Mouse (Mus musculus) hindbrain, embryonic 11.5 days (tissue): Measurements from ENCODE around the gene Robo4. TPM values are rescaled to one million over a fixed set of nuclear protein-coding genes. Genes with fewer than 3 reads are reported as not detected.

Experiments used
- ATAC-seq: fragments of 200-750 bp; cut with Nextera tagmentation; 2 replicates; pipeline ENCODE4 v1.8.0; 2017; ENCODE audit warnings: mild to moderate bottlenecking, moderate TSS enrichment, moderate library complexity; ENCODE audit not compliant: low FRiP score
- DNase-seq: peaks from one replicate; pipeline ENCODE4 v3.0.0-alpha.2; 2015; ENCODE audit warnings: low spot score
- H3K27ac ChIP-seq: fragments of 300-500 bp; sonication (generic); 2 replicates; pipeline ENCODE4 v1.5.1; 2014; ENCODE audit warnings: mild to moderate bottlenecking, low read depth, low read length
- H3K27me3 ChIP-seq: fragments of 300-500 bp; sonication (generic); 2 replicates; pipeline ENCODE4 v1.6.1; 2014; ENCODE audit warnings: mild to moderate bottlenecking, low read length, moderate library complexity, mixed read lengths; ENCODE audit not compliant: control insufficient read depth, insufficient read depth
- H3K36me3 ChIP-seq: fragments of 300-500 bp; sonication (generic); 2 replicates; pipeline ENCODE4 v1.6.1; 2014; ENCODE audit warnings: mild to moderate bottlenecking, low read length, moderate library complexity, mixed read lengths; ENCODE audit not compliant: control insufficient read depth, insufficient read depth
- H3K4me1 ChIP-seq: fragments of 300-500 bp; sonication (generic); replicated peaks from 2 replicates; pipeline ENCODE4 v1.6.1; 2014; ENCODE audit warnings: low read length, mixed read lengths; ENCODE audit not compliant: control insufficient read depth, insufficient read depth
- H3K4me2 ChIP-seq: fragments of 300-500 bp; sonication (generic); replicated peaks from 2 replicates; pipeline ENCODE4 v1.6.1; 2014; ENCODE audit warnings: mild to moderate bottlenecking, low read depth, low read length
- H3K4me3 ChIP-seq: fragments of 300-500 bp; sonication (generic); 2 replicates; pipeline ENCODE4 v1.5.1; 2014; ENCODE audit warnings: low read depth, low read length
- H3K9ac ChIP-seq: fragments of 300-500 bp; sonication (generic); 2 replicates; pipeline ENCODE4 v1.6.1; 2014; ENCODE audit warnings: low read depth, low read length
- H3K9me3 ChIP-seq: fragments of 300-500 bp; sonication (generic); 2 replicates; pipeline ENCODE4 v1.6.1; 2016; ENCODE audit warnings: low read length; ENCODE audit not compliant: control insufficient read depth
- WGBS: fragments of 180-500 bp; shearing (Covaris S2); extraction: QIAGEN DNeasy Blood & Tissue Kit; methylation state at CpG from one replicate; pipeline ENCODE4 v1.1.7; 2014; 5-methylcytosine and 5-hydroxymethylcytosine counted together
- polyA plus RNA-seq: library from polyadenylated mRNA; unstranded; fragments of >200 nt; fragmentation: Nextera tagmentation; extraction: Ambion mirVana; gene quantifications from 2 replicates; pipeline ENCODE4 v1.2.1, GENCODE M21; 2014

Gene Robo4
- polyA plus RNA-seq, 1 experiment from 2014 or later: 5.5 TPM

GRCm38 (mm10) chr9:37409698-37410445 lies 8.2 kb downstream of the Robo4 start:
- ATAC-seq (no peak), DNase-seq (no peak)
- no peak overlapping the region for H3K4me3 ChIP-seq

GRCm38 (mm10) chr9:37412989-37413388 lies 11.3 kb downstream of the Robo4 start:
- WGBS: 60% methylated on average over 3 of the region's 3 CpGs
- ATAC-seq: no peak
- H3K4me1 ChIP-seq: no peaks in the 10 kb centered on the region

More at GRCm38 (mm10) chr9:37409698-37410445, 8.2 kb downstream of the Robo4 start:
- WGBS: 84% methylated on average over 8 of the region's 8 CpGs
- no peaks in the 10 kb centered on the region for H3K9me3 ChIP-seq
- no peak overlapping the region for H3K9ac ChIP-seq
- peaks cover 3% of the 10 kb centered on the region; the same call in 1 of the 2 replicates for H3K27me3 ChIP-seq
- H3K27ac ChIP-seq: no peak overlapping the region
- no peaks in the 10 kb centered on the region for H3K4me1 ChIP-seq
- H3K4me2 ChIP-seq: no peak overlapping the region
- H3K36me3 ChIP-seq: no peaks in the 10 kb centered on the region

GRCm38 (mm10) chr9:37414666-37415065 lies 13.0 kb downstream of the Robo4 start:
- Histone ChIP-seq H3K4me3 (no peak overlapping the region), H3K27ac (no peak overlapping the region), H3K4me2 (no peak overlapping the region), H3K36me3 (no peaks in the 10 kb centered on the region), H3K27me3 (no peaks in the 10 kb centered on the region; the same call in 1 of the 2 replicates), H3K9me3 (no peaks in the 10 kb centered on the region), H3K9ac (no peak overlapping the region), H3K4me1 (no peaks in the 10 kb centered on the region)
- DNase-seq: no peak
- WGBS: 77% methylated on average over 3 of the region's 3 CpGs
- no peak for ATAC-seq

More at GRCm38 (mm10) chr9:37412989-37413388, 11.3 kb downstream of the Robo4 start:
- Histone ChIP-seq H3K4me2 (no peak overlapping the region), H3K27me3 (no peaks in the 10 kb centered on the region), H3K36me3 (no peaks in the 10 kb centered on the region), H3K4me3 (no peak overlapping the region), H3K27ac (no peak overlapping the region), H3K9ac (no peak overlapping the region), H3K9me3 (no peaks in the 10 kb centered on the region)
- DNase-seq: no peak

GRCm38 (mm10) chr9:37418791-37419190 lies 17.1 kb downstream of the Robo4 start:
- Histone ChIP-seq H3K4me1 (no peaks in the 10 kb centered on the region), H3K27me3 (peaks cover 7% of the 10 kb centered on the region), H3K9ac (no peak overlapping the region), H3K4me2 (no peak overlapping the region), H3K36me3 (no peaks in the 10 kb centered on the region), H3K27ac (no peak overlapping the region), H3K4me3 (no peak overlapping the region), H3K9me3 (no peaks in the 10 kb centered on the region)
- 93% methylated on average over 3 of the region's 4 CpGs for WGBS
- ATAC-seq (no peak), DNase-seq (no peak)

- 1% methylated on average over 27 of the region's 27 CpGs for WGBS
- no peaks in the 10 kb centered on the region for H3K9me3 ChIP-seq
- H3K4me1 ChIP-seq: no peaks in the 10 kb centered on the region
- no peaks in the 10 kb centered on the region for H3K36me3 ChIP-seq
- peak overlapping the region; percentile 44 for H3K4me2 ChIP-seq
- H3K27me3 ChIP-seq: peaks cover 7% of the 10 kb centered on the region
- H3K9ac ChIP-seq: no peak overlapping the region
- ATAC-seq: peak; percentile 91
- H3K27ac ChIP-seq: no peak overlapping the region
- peak; percentile 91 for DNase-seq
- H3K4me3 ChIP-seq: no peak overlapping the region
Observed at GRCm38 (mm10) chr9:37420676-37421075, 19.0 kb downstream of the Robo4 start.

- Histone ChIP-seq H3K4me2 (peak overlapping the region; percentile 44), H3K36me3 (no peaks in the 10 kb centered on the region), H3K4me3 (no peak overlapping the region), H3K9ac (no peak overlapping the region), H3K27ac (no peak overlapping the region), H3K4me1 (no peaks in the 10 kb centered on the region), H3K9me3 (no peaks in the 10 kb centered on the region), H3K27me3 (peaks cover 7% of the 10 kb centered on the region)
- ATAC-seq (peak; percentile 41), DNase-seq (peak; percentile 27)
- WGBS: 27% methylated on average over 12 of the region's 12 CpGs
Observed at GRCm38 (mm10) chr9:37421239-37421638, 19.5 kb downstream of the Robo4 start.

GRCm38 (mm10) chr9:37429326-37429725 lies 27.6 kb downstream of the Robo4 start:
- DNase-seq: no peak
- Histone ChIP-seq H3K27me3 (peaks cover 52% of the 10 kb centered on the region), H3K27ac (no peak overlapping the region), H3K36me3 (no peaks in the 10 kb centered on the region), H3K4me2 (peak overlapping the region; percentile 36), H3K9me3 (no peaks in the 10 kb centered on the region), H3K4me3 (peak overlapping the region; percentile 20; the same call in 1 of the 2 replicates), H3K4me1 (peaks cover 5% of the 10 kb centered on the region), H3K9ac (0 out of 2 replicates have a peak overlapping the region, but pooled peaks have one; percentile 37)
- WGBS: 21% methylated on average over 26 of the region's 26 CpGs
- ATAC-seq: no peak

GRCm38 (mm10) chr9:37430582-37430981 lies 28.9 kb downstream of the Robo4 start:
- Histone ChIP-seq H3K9ac (no peak overlapping the region), H3K27me3 (peaks cover 64% of the 10 kb centered on the region), H3K4me3 (no peak overlapping the region; the same call in 1 of the 2 replicates), H3K9me3 (no peaks in the 10 kb centered on the region), H3K27ac (no peak overlapping the region), H3K4me1 (peaks cover 5% of the 10 kb centered on the region), H3K4me2 (peak overlapping the region; percentile 19; the same call in 1 of the 2 replicates), H3K36me3 (no peaks in the 10 kb centered on the region)
- WGBS: 2% methylated on average over 12 of the region's 12 CpGs
- ATAC-seq (peak; percentile 72), DNase-seq (peak; percentile 96)
